Comparison of ENCODE assay signal across 12 mouse cellular contexts in genomic region chr5:100007040-100007375, GRCm38 (mm10). TPM values are rescaled to one million over a fixed set of nuclear protein-coding genes. Genes with fewer than 3 reads are reported as not detected.
A peak's percentile ranks its signal among the peaks of the same experiment; 100 is the strongest.
DNase-seq lines count a peak whose midpoint lies in the region; ATAC-seq and TF ChIP-seq lines count a peak whose summit lies in the region.
"Had no signal": no experiment of that assay in that cellular context is flagged by ENCODE, and none has a peak within 500 bp of the region (broad histone marks: within the 10 kb centered on the region; RNA-seq: fewer than 3 reads in every experiment).

No protein-coding gene starts in this region.

- TF ChIP-seq POLR2A in MEL (IDR thresholded peaks at IDR 0.05; ENCODE audit: control insufficient read depth in 1 of 2, insufficient read depth in 1 of 2, low read depth in 1 of 2, low read length in 2 of 2, poor library complexity in 1 of 2): no peak

- DNase-seq in kidney, postnatal 0 days (ENCODE audit: low spot score): no peak
- peak; percentile 26 for DNase-seq in A20 (ENCODE audit: low read depth, low spot score)
- DNase-seq in MEL (ENCODE audit: low read depth, low spot score): peak; percentile 65
- no peak for DNase-seq in forebrain, postnatal 0 days
- no peak for DNase-seq in right cerebral cortex, adult 2 months (ENCODE audit: low spot score in 2 of 2)
- DNase-seq in left cerebral cortex, adult 9 months (ENCODE audit: low spot score in 2 of 2): no peak
- DNase-seq: cerebellum, adult 11-12 months; kidney, adult 11 months; thymus, adult 18-20 months had no signal

- H3K27ac ChIP-seq in kidney, postnatal 0 days: no peak overlapping the region
- H3K27ac ChIP-seq in kidney, embryonic 16.5 days (ENCODE audit: low read length): no peak overlapping the region
- peak overlapping the region; percentile 34 for H3K27ac ChIP-seq in MEL (ENCODE audit: control insufficient read depth, low read depth, low read length)
- no peak overlapping the region for H3K27ac ChIP-seq in intestine, postnatal 0 days (ENCODE audit: low read depth, low read length)
- H3K27ac ChIP-seq in forebrain, postnatal 0 days (ENCODE audit: low read depth, low read length): no peak overlapping the region
- H3K27ac ChIP-seq: limb, embryonic 15.5 days had no signal

- no peak overlapping the region for H3K9ac ChIP-seq in kidney, postnatal 0 days (ENCODE audit: low read depth, low read length)
- H3K9ac ChIP-seq in kidney, embryonic 16.5 days (replicated peaks; ENCODE audit: low read length): no peak overlapping the region
- no peak overlapping the region for H3K9ac ChIP-seq in MEL (ENCODE audit: control insufficient read depth, low read depth, low read length, poor library complexity, severe bottlenecking)
- H3K9ac ChIP-seq in intestine, postnatal 0 days (ENCODE audit: low read depth, low read length): no peak overlapping the region
- H3K9ac ChIP-seq in forebrain, postnatal 0 days: no peak overlapping the region
- H3K9ac ChIP-seq: limb, embryonic 15.5 days had no signal

- no peak for ATAC-seq in kidney, postnatal 0 days (replicated peaks; ENCODE audit: low FRiP score, low read depth)
- ATAC-seq in kidney, embryonic 16.5 days (ENCODE audit: low FRiP score, low TSS enrichment): no peak
- ATAC-seq in intestine, postnatal 0 days: no peak
- no peak for ATAC-seq in forebrain, postnatal 0 days

- WGBS in kidney, postnatal 0 days: 83% methylated on average over 4 of the region's 4 CpGs
- 84% methylated on average over 4 of the region's 4 CpGs for WGBS in kidney, embryonic 16.5 days
- WGBS in intestine, postnatal 0 days: 76% methylated on average over 4 of the region's 4 CpGs
- 86% methylated on average over 4 of the region's 4 CpGs for WGBS in forebrain, postnatal 0 days

- no peaks in the 10 kb centered on the region for H3K9me3 ChIP-seq in kidney, postnatal 0 days (replicated peaks; ENCODE audit: low read length)
- H3K9me3 ChIP-seq in kidney, embryonic 16.5 days (ENCODE audit: low read length): no peaks in the 10 kb centered on the region
- no peaks in the 10 kb centered on the region for H3K9me3 ChIP-seq in MEL (replicated peaks; ENCODE audit: insufficient read depth, low read length)
- no peaks in the 10 kb centered on the region for H3K9me3 ChIP-seq in intestine, postnatal 0 days (ENCODE audit: control insufficient read depth)
- no peaks in the 10 kb centered on the region for H3K9me3 ChIP-seq in forebrain, postnatal 0 days (ENCODE audit: low read length)
- H3K9me3 ChIP-seq: limb, embryonic 15.5 days had no signal

- H3K79me2 ChIP-seq in MEL (ENCODE audit: control insufficient read depth, insufficient read depth, low read length, poor library complexity): no peaks in the 10 kb centered on the region

- 0 out of 2 replicates have a peak, but pooled peaks have one; percentile 4 for TF ChIP-seq RAD21 in MEL (IDR thresholded peaks at IDR 0.05; ENCODE audit: low read depth, low read length)

- TF ChIP-seq EP300 in MEL (IDR thresholded peaks at IDR 0.05; ENCODE audit: low read depth in 1 of 2, low read length in 2 of 2): no peak

- no peak overlapping the region for H3K4me3 ChIP-seq in kidney, postnatal 0 days (replicated peaks; ENCODE audit: low read depth, low read length)
- no peak overlapping the region for H3K4me3 ChIP-seq in kidney, embryonic 16.5 days (ENCODE audit: low read length)
- H3K4me3 ChIP-seq in MEL (ENCODE audit: control insufficient read depth in 1 of 2, insufficient read depth in 1 of 2, low read depth in 2 of 2, low read length in 2 of 2): no peak overlapping the region
- H3K4me3 ChIP-seq in intestine, postnatal 0 days (ENCODE audit: low read depth, low read length): no peak overlapping the region
- H3K4me3 ChIP-seq in forebrain, postnatal 0 days (ENCODE audit: low read depth, low read length): no peak overlapping the region
- H3K4me3 ChIP-seq: limb, embryonic 15.5 days had no signal

- no peak overlapping the region for H3K4me2 ChIP-seq in kidney, postnatal 0 days (ENCODE audit: low read length)
- H3K4me2 ChIP-seq in kidney, embryonic 16.5 days (replicated peaks; ENCODE audit: low read depth, low read length): no peak overlapping the region
- no peak overlapping the region for H3K4me2 ChIP-seq in intestine, postnatal 0 days (replicated peaks; ENCODE audit: low read depth)
- H3K4me2 ChIP-seq in forebrain, postnatal 0 days (ENCODE audit: low read depth): no peak overlapping the region
- H3K4me2 ChIP-seq: limb, embryonic 15.5 days had no signal

- no peaks in the 10 kb centered on the region for H3K27me3 ChIP-seq in kidney, postnatal 0 days (ENCODE audit: insufficient read depth, low read length)
- H3K27me3 ChIP-seq in kidney, embryonic 16.5 days (ENCODE audit: insufficient read depth, low read length): no peaks in the 10 kb centered on the region
- no peaks in the 10 kb centered on the region for H3K27me3 ChIP-seq in MEL (ENCODE audit: control insufficient read depth in 1 of 2, insufficient read depth in 2 of 2, low read length in 2 of 2)
- no peaks in the 10 kb centered on the region for H3K27me3 ChIP-seq in intestine, postnatal 0 days (replicated peaks; ENCODE audit: control insufficient read depth, insufficient read depth, low read length)
- H3K27me3 ChIP-seq in forebrain, postnatal 0 days (ENCODE audit: insufficient read depth, low read length): no peaks in the 10 kb centered on the region
- H3K27me3 ChIP-seq: limb, embryonic 15.5 days had no signal

- H3K36me3 ChIP-seq in kidney, postnatal 0 days (ENCODE audit: insufficient read depth, low read length): no peaks in the 10 kb centered on the region
- no peaks in the 10 kb centered on the region for H3K36me3 ChIP-seq in kidney, embryonic 16.5 days (ENCODE audit: insufficient read depth, low read length)
- peaks cover 0 to 24% of the 10 kb centered on the region in 2 experiments; a peak in 2 of 4 replicates for H3K36me3 ChIP-seq in MEL (ENCODE audit: control insufficient read depth in 1 of 2, insufficient read depth in 2 of 2, low read length in 2 of 2)
- H3K36me3 ChIP-seq in intestine, postnatal 0 days (ENCODE audit: control insufficient read depth, insufficient read depth): no peaks in the 10 kb centered on the region
- no peaks in the 10 kb centered on the region for H3K36me3 ChIP-seq in forebrain, postnatal 0 days (ENCODE audit: insufficient read depth)
- H3K36me3 ChIP-seq: limb, embryonic 15.5 days had no signal

- H3K4me1 ChIP-seq in kidney, postnatal 0 days (replicated peaks; ENCODE audit: insufficient read depth, low read length): no peaks in the 10 kb centered on the region
- no peaks in the 10 kb centered on the region for H3K4me1 ChIP-seq in kidney, embryonic 16.5 days (ENCODE audit: insufficient read depth, low read length)
- peaks cover 14 to 37% of the 10 kb centered on the region in 2 experiments for H3K4me1 ChIP-seq in MEL (ENCODE audit: control insufficient read depth in 1 of 2, insufficient read depth in 2 of 2, low read length in 2 of 2)
- H3K4me1 ChIP-seq in intestine, postnatal 0 days (replicated peaks; ENCODE audit: control insufficient read depth, insufficient read depth, low read length): peaks cover 7% of the 10 kb centered on the region
- no peaks in the 10 kb centered on the region for H3K4me1 ChIP-seq in forebrain, postnatal 0 days (ENCODE audit: insufficient read depth)
- H3K4me1 ChIP-seq: limb, embryonic 15.5 days had no signal

- TF ChIP-seq CTCF in kidney, postnatal 0 days (IDR thresholded peaks at IDR 0.05; ENCODE audit: low read depth): peak; percentile 24; the same call in 1 of the 2 replicates
- TF ChIP-seq CTCF in MEL (IDR thresholded peaks at IDR 0.05 in 2 of 3, conservative IDR thresholded peaks at IDR 0.05 in 1 of 3; ENCODE audit: control insufficient read depth in 1 of 3, insufficient read depth in 1 of 3, low read depth in 2 of 3, low read length in 3 of 3, poor library complexity in 1 of 3, severe bottlenecking in 1 of 3): peak in 2 of 3 experiments; percentile 45 to 49; a peak in 4 of 6 replicates
- peak; percentile 51; the same call in 1 of the 2 replicates for TF ChIP-seq CTCF in intestine, postnatal 0 days (IDR thresholded peaks at IDR 0.05; ENCODE audit: low read depth)
- TF ChIP-seq CTCF in forebrain, postnatal 0 days (IDR thresholded peaks at IDR 0.05; ENCODE audit: low read depth): no peak

RNA-seq across cellular contexts. Expression of gene 4930524J08Rik, which starts 28.1 kb away (rescaled TPM):
- polyA plus RNA-seq in kidney, postnatal 0 days (2015; fragmentation: Nextera tagmentation; extraction: Ambion mirVana): 2.9 and 4.5 TPM in 2 replicates
- 1.5 and 2.0 TPM in 2 replicates for polyA plus RNA-seq in kidney, embryonic 16.5 days (2015; fragmentation: Nextera tagmentation; extraction: Ambion mirVana)
- 1.0 and 1.1 TPM in 2 replicates for total RNA-seq in MEL (2012; rRNA removed)
- 1 to 10 TPM in 1 of 2 experiments, not detected in 1; 6.7 TPM for polyA plus RNA-seq in MEL (2012; ENCODE audit: insufficient read depth in 1 of 2, insufficient read length in 2 of 2, low read depth in 1 of 2, low replicate concordance in 2 of 2, missing spikeins in 1 of 2)
- polyA plus RNA-seq in intestine, postnatal 0 days (2015; fragmentation: Nextera tagmentation; extraction: Ambion mirVana): 1.5 and 2.4 TPM in 2 replicates
- 5.0 and 9.0 TPM in 2 replicates for total RNA-seq in forebrain, postnatal 0 days (2014; rRNA removed)
- 3.1 and 3.3 TPM in 2 replicates for polyA plus RNA-seq in forebrain, postnatal 0 days (2015; fragmentation: Nextera tagmentation; extraction: Ambion mirVana)

RNA-seq across cellular contexts. Expression of gene Hnrnpd, which starts 28.3 kb away (rescaled TPM):
- 97.7 and 125 TPM in 2 replicates for polyA plus RNA-seq in kidney, postnatal 0 days (2015; fragmentation: Nextera tagmentation; extraction: Ambion mirVana)
- polyA plus RNA-seq in kidney, embryonic 16.5 days (2015; fragmentation: Nextera tagmentation; extraction: Ambion mirVana): 57.2 and 84.8 TPM in 2 replicates
- total RNA-seq in MEL (2012; rRNA removed): 55.4 and 70.6 TPM in 2 replicates
- polyA plus RNA-seq in MEL (2012; ENCODE audit: insufficient read depth in 1 of 2, insufficient read length in 2 of 2, low read depth in 1 of 2, low replicate concordance in 2 of 2, missing spikeins in 1 of 2): 100 to 1,000 TPM in 1 of 2 experiments, not detected in 1; 796 TPM
- 66.5 and 67.1 TPM in 2 replicates for polyA plus RNA-seq in intestine, postnatal 0 days (2015; fragmentation: Nextera tagmentation; extraction: Ambion mirVana)
- 35.9 and 45.7 TPM in 2 replicates for total RNA-seq in forebrain, postnatal 0 days (2014; rRNA removed)
- polyA plus RNA-seq in forebrain, postnatal 0 days (2015; fragmentation: Nextera tagmentation; extraction: Ambion mirVana): 93.0 and 120 TPM in 2 replicates

RNA-seq across cellular contexts. Expression of gene Hnrnpdl, which starts 32.5 kb away (rescaled TPM):
- polyA plus RNA-seq in kidney, postnatal 0 days (2015; fragmentation: Nextera tagmentation; extraction: Ambion mirVana): 118 and 121 TPM in 2 replicates
- 153 and 162 TPM in 2 replicates for polyA plus RNA-seq in kidney, embryonic 16.5 days (2015; fragmentation: Nextera tagmentation; extraction: Ambion mirVana)
- total RNA-seq in MEL (2012; rRNA removed): 140 and 153 TPM in 2 replicates
- 100 to 1,000 TPM in 1 of 2 experiments, not detected in 1; 239 TPM for polyA plus RNA-seq in MEL (2012; ENCODE audit: insufficient read depth in 1 of 2, insufficient read length in 2 of 2, low read depth in 1 of 2, low replicate concordance in 2 of 2, missing spikeins in 1 of 2)
- 61.6 and 63.2 TPM in 2 replicates for polyA plus RNA-seq in intestine, postnatal 0 days (2015; fragmentation: Nextera tagmentation; extraction: Ambion mirVana)
- 176 and 207 TPM in 2 replicates for total RNA-seq in forebrain, postnatal 0 days (2014; rRNA removed)
- 236 and 246 TPM in 2 replicates for polyA plus RNA-seq in forebrain, postnatal 0 days (2015; fragmentation: Nextera tagmentation; extraction: Ambion mirVana)

RNA-seq across cellular contexts. Expression of gene Enoph1, which starts 32.8 kb away (rescaled TPM):
- polyA plus RNA-seq in kidney, postnatal 0 days (2015; fragmentation: Nextera tagmentation; extraction: Ambion mirVana): 31.5 and 36.1 TPM in 2 replicates
- 47.7 and 52.1 TPM in 2 replicates for polyA plus RNA-seq in kidney, embryonic 16.5 days (2015; fragmentation: Nextera tagmentation; extraction: Ambion mirVana)
- total RNA-seq in MEL (2012; rRNA removed): 78.7 and 83.3 TPM in 2 replicates
- polyA plus RNA-seq in MEL (2012; ENCODE audit: insufficient read depth in 1 of 2, insufficient read length in 2 of 2, low read depth in 1 of 2, low replicate concordance in 2 of 2, missing spikeins in 1 of 2): 10 to 100 TPM in 1 of 2 experiments, not detected in 1; 89.0 TPM
- polyA plus RNA-seq in intestine, postnatal 0 days (2015; fragmentation: Nextera tagmentation; extraction: Ambion mirVana): 26.6 TPM in 2 replicates
- total RNA-seq in forebrain, postnatal 0 days (2014; rRNA removed): 66.5 and 67.6 TPM in 2 replicates
- 49.7 and 58.6 TPM in 2 replicates for polyA plus RNA-seq in forebrain, postnatal 0 days (2015; fragmentation: Nextera tagmentation; extraction: Ambion mirVana)

Comparison
In these comparisons a context has a peak if more than half of its experiments do, and no peak if none do; other contexts are left out.
1. DNase-seq: peak in A20 (single experiment) and MEL (single experiment); none in kidney, postnatal 0 days (single experiment), forebrain, postnatal 0 days (single experiment), right cerebral cortex, adult 2 months (0 of 2) and left cerebral cortex, adult 9 months (0 of 2).